Mouse (Mus musculus) E14TG2a.4 (cell line): ENCODE measurements at regions not wholly inside any gene's neighbourhood (a gene's known extent, or its start where the extent isn't known, plus 50 kb on each side); places are given as distances from the start of the nearest gene placed in this dataset.
"Not testable (repeated sequence)": the region's sequence is repeated elsewhere in the genome, so short reads cannot be mapped to it uniquely, and the experiment has no call there.

Experiments used
- H3K27me3 ChIP-seq: 2 replicates; pipeline ENCODE4 v1.6.1; 2014; ENCODE audit warnings: low read length, control low read depth; ENCODE audit not compliant: insufficient read depth
- H3K36me3 ChIP-seq: 2 replicates; pipeline ENCODE4 v1.6.1; 2014; ENCODE audit warnings: low read length, control low read depth; ENCODE audit not compliant: insufficient read depth
- H3K4me1 ChIP-seq: replicated peaks from 2 replicates; pipeline ENCODE4 v1.6.1; 2014; ENCODE audit warnings: low read depth, low read length, control low read depth
- H3K4me3 ChIP-seq: replicated peaks from 2 replicates; pipeline ENCODE4 v1.5.1; 2014; ENCODE audit warnings: mild to moderate bottlenecking, low read length
- H3K9me3 ChIP-seq: 2 replicates; pipeline ENCODE4 v1.6.1; 2014; ENCODE audit warnings: low read length, control low read depth
- CTCF ChIP-seq: conservative IDR thresholded peaks from 2 replicates; pipeline ENCODE4 v1.5.1; 2014; ENCODE audit warnings: low read length
- NANOG ChIP-seq: IDR thresholded peaks from 2 replicates; pipeline ENCODE4 v1.6.1; 2014; ENCODE audit warnings: borderline replicate concordance, low read length, mixed read lengths
- POU5F1 ChIP-seq: IDR thresholded peaks from 2 replicates; pipeline ENCODE4 v1.6.1; 2014; ENCODE audit warnings: low read length, borderline replicate concordance

DNA sequence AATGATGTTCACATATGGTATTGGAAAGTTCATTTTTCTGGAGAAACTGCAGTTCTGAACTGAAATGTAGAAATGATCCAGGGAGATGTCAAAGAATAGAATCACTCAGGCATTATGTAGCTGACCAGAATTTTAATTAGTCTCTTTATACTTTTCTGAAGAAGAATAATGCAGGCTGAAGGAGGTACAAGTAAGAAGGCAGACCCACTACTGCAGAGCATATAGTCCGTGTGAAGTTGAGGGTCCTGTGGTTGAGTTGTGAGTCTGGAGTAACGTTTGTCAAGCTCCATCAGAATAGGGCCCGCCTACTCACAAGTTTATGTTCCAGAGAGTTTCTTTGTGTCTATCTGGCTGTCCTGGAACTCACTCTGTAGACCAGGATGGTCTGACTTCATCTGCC lies 575.8 kb upstream of the Cobl start:
- no peak for TF ChIP-seq POU5F1
- TF ChIP-seq NANOG: no peak
- no peak for TF ChIP-seq CTCF
- Histone ChIP-seq H3K27me3 (no peaks in the 10 kb centered on the region), H3K4me1 (no peaks in the 10 kb centered on the region), H3K9me3 (no peaks in the 10 kb centered on the region), H3K4me3 (no peak overlapping the region), H3K36me3 (no peaks in the 10 kb centered on the region)

DNA sequence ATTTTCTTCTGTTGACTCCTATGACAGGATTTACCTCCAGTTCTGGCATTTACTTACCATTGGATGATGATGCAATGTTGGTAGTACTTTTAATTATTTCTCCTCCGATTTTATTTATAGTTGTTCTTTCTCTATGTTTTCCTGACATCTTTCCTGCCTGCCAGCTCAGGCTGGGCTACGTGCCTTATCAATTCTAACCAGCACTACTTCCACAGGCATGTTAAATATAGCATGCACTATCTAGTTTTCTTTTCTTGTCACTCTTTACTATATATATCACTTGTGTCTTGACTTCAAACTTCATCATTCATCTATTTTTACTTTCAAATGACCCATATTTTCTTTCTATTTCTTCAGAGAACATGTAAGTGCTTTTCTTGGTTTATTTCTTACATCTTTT lies 567.7 kb upstream of the Cobl start:
- Histone ChIP-seq H3K27me3 (no peaks in the 10 kb centered on the region), H3K36me3 (no peaks in the 10 kb centered on the region), H3K4me1 (no peaks in the 10 kb centered on the region), H3K4me3 (no peak overlapping the region), H3K9me3 (no peaks in the 10 kb centered on the region)
- no peak for TF ChIP-seq POU5F1
- TF ChIP-seq CTCF: no peak
- no peak for TF ChIP-seq NANOG

DNA sequence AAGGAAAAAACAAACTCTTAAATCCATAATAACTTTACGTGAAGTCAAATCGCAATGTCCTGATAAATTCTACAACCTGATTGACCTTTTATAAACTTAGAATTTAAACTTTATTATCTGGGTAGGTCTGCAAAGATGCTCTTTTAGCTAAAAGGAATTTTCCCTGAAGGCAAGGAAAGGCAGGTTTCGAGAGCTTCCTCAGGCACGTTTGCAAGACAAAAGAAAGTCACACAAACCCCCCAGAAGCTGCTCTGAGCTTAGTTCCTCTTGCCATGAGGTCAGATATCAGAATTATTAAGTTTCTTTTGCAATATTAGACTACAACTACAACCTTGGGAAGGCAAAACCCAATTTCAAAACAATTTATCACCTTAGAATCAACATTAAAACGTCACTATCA lies 544.1 kb upstream of the Cobl start:
- H3K4me3 ChIP-seq, H3K36me3 ChIP-seq, H3K27me3 ChIP-seq: not testable (repeated sequence)
- peak; percentile 26; the same call in 1 of the 2 replicates for TF ChIP-seq POU5F1
- H3K4me1 ChIP-seq: peaks cover 33% of the 10 kb centered on the region
- H3K9me3 ChIP-seq: peaks cover 29% of the 10 kb centered on the region

DNA sequence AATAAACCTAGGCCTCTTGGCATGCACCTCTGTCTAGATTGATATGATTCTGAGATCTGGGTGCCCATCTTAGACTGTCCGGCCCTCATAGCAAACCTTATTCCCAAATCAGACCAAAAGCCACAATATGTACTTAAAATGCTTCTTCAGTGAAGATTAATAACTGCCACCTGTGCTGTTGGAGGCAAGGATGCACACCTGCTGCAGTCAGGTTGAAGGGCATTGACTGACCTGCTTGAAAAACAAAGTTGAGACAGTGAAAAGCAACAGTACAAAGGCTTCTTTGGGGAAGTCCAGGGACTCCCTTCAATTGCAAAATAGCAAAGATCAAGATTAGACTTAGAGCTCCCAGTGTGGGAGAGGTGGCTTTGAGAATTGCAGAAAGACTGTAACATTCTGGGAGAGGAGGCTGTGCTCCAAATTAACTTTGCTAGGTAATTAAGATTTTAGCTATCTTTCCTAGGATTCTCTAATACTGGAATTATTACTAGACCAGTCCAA lies 541.8 kb upstream of the Cobl start:
- Histone ChIP-seq H3K36me3 (peaks cover 15% of the 10 kb centered on the region; the same call in 1 of the 2 replicates), H3K4me1 (peaks cover 43% of the 10 kb centered on the region), H3K9me3 (peaks cover 36% of the 10 kb centered on the region)
- peak; percentile 75 for TF ChIP-seq NANOG
- H3K4me3 ChIP-seq, H3K27me3 ChIP-seq: not testable (repeated sequence)

DNA sequence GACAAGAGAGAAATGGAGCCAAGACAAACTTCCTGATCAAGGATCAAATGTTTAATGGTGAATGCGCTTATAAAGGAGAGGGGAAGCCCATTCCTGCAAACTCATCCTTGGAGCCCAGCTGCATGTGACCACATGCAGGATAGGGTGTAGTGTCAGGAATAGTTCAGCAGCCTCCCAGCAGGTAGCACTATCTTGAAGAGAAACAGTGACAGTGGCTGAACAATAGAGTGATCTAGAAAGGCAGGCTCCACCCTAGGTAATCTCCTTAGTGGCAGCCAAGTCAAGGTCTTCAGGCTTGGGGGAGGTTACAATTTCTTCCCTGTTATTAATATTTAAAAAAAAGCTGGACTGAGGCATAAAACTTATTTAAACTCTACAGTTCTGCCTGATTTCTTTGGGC lies 540.5 kb upstream of the Cobl start:
- Histone ChIP-seq H3K4me1 (peaks cover 43% of the 10 kb centered on the region), H3K9me3 (peaks cover 36% of the 10 kb centered on the region), H3K36me3 (peaks cover 13% of the 10 kb centered on the region; the same call in 1 of the 2 replicates), H3K27me3 (no peaks in the 10 kb centered on the region), H3K4me3 (no peak overlapping the region)
- TF ChIP-seq POU5F1: no peak
- peak; percentile 75; the same call in 1 of the 2 replicates for TF ChIP-seq NANOG
- TF ChIP-seq CTCF: no peak

DNA sequence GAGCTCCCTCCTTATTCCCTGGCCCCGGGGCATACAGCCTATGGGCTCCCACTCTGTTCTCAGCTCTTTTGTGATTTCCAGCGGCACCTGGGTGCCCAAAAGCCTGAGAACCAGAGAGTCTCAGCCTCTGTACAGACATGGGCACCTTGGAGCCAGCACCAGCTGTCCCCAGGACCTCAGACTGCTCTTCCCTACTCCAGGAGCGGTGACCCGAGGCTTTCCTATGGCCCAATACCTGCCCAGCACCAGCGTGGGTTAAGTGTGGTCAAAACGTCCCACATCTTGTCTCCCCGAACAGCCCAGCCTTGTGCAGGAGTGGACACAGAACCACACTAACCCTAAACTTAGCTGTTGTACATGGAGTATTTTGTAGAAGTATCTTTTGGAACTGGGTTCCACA lies 534.5 kb upstream of the Cobl start:
- Histone ChIP-seq H3K36me3 (peaks cover 9% of the 10 kb centered on the region; the same call in 1 of the 2 replicates), H3K4me3 (no peak overlapping the region), H3K27me3 (no peaks in the 10 kb centered on the region), H3K4me1 (peaks cover 18% of the 10 kb centered on the region), H3K9me3 (peaks cover 19% of the 10 kb centered on the region)
- TF ChIP-seq CTCF (no peak), NANOG (no peak), POU5F1 (no peak)
